Mouse (Mus musculus) ES-E14 (cell line): Measurements from ENCODE around the gene Rpn1. TPM values are rescaled to one million over a fixed set of nuclear protein-coding genes. Genes with fewer than 3 reads are reported as not detected.

Experiments
- DNase-seq: peaks from one replicate; pipeline ENCODE4 v3.0.0-alpha.2; 2013; ENCODE audit warnings: low read depth, low spot score
- H3K27ac ChIP-seq: 2 replicates; pipeline ENCODE4 v1.5.1; 2012; ENCODE audit warnings: low read depth, mild to moderate bottlenecking, low read length, moderate library complexity, mixed read lengths; ENCODE audit not compliant: poor library complexity, insufficient read depth, severe bottlenecking
- H3K36me3 ChIP-seq: 2 replicates; pipeline ENCODE4 v1.6.1; 2012; ENCODE audit warnings: mild to moderate bottlenecking, low read length, moderate library complexity, mixed read lengths; ENCODE audit not compliant: control insufficient read depth, poor library complexity, insufficient read depth, severe bottlenecking
- H3K4me1 ChIP-seq, 2 experiments: fragments of 150-350 bp in 1 of 2; sonication (generic) in 1 of 2; 2 replicates each; pipeline ENCODE4 v1.6.1; 2012; ENCODE audit warnings: low read length in 2 of 2, mild to moderate bottlenecking in 1 of 2, mixed read lengths in 1 of 2; ENCODE audit not compliant: control insufficient read depth in 2 of 2, insufficient read depth in 2 of 2, poor library complexity in 1 of 2
- H3K4me3 ChIP-seq, 2 experiments: fragments of 150-350 bp in 1 of 2; sonication (generic) in 1 of 2; 2 replicates each; pipeline ENCODE4 v1.5.1; 2012; ENCODE audit warnings: low read length in 2 of 2, low read depth in 1 of 2, mild to moderate bottlenecking in 1 of 2, mixed read lengths in 1 of 2; ENCODE audit not compliant: insufficient read depth in 1 of 2, poor library complexity in 1 of 2, severe bottlenecking in 1 of 2
- H3K9ac ChIP-seq: 2 replicates; pipeline ENCODE4 v1.6.1; 2012; ENCODE audit warnings: low read depth, mild to moderate bottlenecking, low read length, mixed read lengths; ENCODE audit not compliant: poor library complexity, insufficient read depth, severe bottlenecking
- H3K9me3 ChIP-seq: fragments of 150-350 bp; sonication (generic); 2 replicates; pipeline ENCODE4 v1.6.1; 2012; ENCODE audit warnings: low read depth, mild to moderate bottlenecking, low read length; ENCODE audit not compliant: control insufficient read depth, insufficient read depth
- CHD2 ChIP-seq: IDR thresholded peaks from 2 replicates; pipeline ENCODE4 v1.6.1; 2014; ENCODE audit warnings: mild to moderate bottlenecking, low read depth, low read length, inconsistent platforms
- HCFC1 ChIP-seq: IDR thresholded peaks from 2 replicates; pipeline ENCODE4 v1.6.1; 2012; ENCODE audit warnings: low read length, inconsistent platforms, borderline replicate concordance; ENCODE audit not compliant: insufficient read depth
- MAFK ChIP-seq: IDR thresholded peaks from 2 replicates; pipeline ENCODE4 v1.6.1; 2014; ENCODE audit warnings: mild to moderate bottlenecking, low read depth, low read length, inconsistent platforms; ENCODE audit not compliant: insufficient read depth
- ZC3H11A ChIP-seq: IDR thresholded peaks from 2 replicates; pipeline ENCODE4 v1.6.1; 2012; ENCODE audit warnings: low read depth, mild to moderate bottlenecking, inconsistent platforms, low read length, borderline replicate concordance
- ZNF384 ChIP-seq: IDR thresholded peaks from 2 replicates; pipeline ENCODE4 v1.6.1; 2012; ENCODE audit warnings: low read depth, low read length, inconsistent platforms
- in situ Hi-C, 2 experiments: fragments of 600-800 bp; cut with MboI; formaldehyde crosslinking; loops; one replicate each; pipeline ENCODE4 v1.15.1; 2025; ENCODE audit warnings: low sequenced_read_pairs in 2 of 2, inconsistent platforms in 1 of 2; ENCODE audit not compliant: unreplicated experiment in 2 of 2
- total RNA-seq: library from RNA; depleted of rRNA; stranded (reverse); fragments of 300-350 nt; gene quantifications from 2 replicates; pipeline ENCODE4 v1.2.3, GENCODE M21; 2012

Gene Rpn1
- total RNA-seq, 1 experiment: 376 TPM

GRCm38 (mm10) chr6:88054081-88054835 is 30.0 kb upstream of the Rpn1 start:
- in situ Hi-C loops: no loop called here
- no peaks in the 10 kb centered on the region for H3K36me3 ChIP-seq

GRCm38 (mm10) chr6:88055663-88056062 is 28.6 kb upstream of the Rpn1 start:
- H3K9me3 ChIP-seq: no peaks in the 10 kb centered on the region
- TF ChIP-seq ZNF384 (no peak), ZC3H11A (no peak), MAFK (no peak), HCFC1 (no peak), CHD2 (no peak)
- no peak overlapping the region for H3K9ac ChIP-seq
- H3K36me3 ChIP-seq: no peaks in the 10 kb centered on the region
- in situ Hi-C loops: no loop called here
- DNase-seq: no peak
- H3K27ac ChIP-seq: no peak overlapping the region
- H3K4me1 ChIP-seq: peaks cover 0 to 3% of the 10 kb centered on the region in 2 experiments; a peak in 1 of 4 replicates
- no peak overlapping the region for H3K4me3 ChIP-seq

More at GRCm38 (mm10) chr6:88054081-88054835, 30.0 kb upstream of the Rpn1 start:
- DNase-seq: no peak
- H3K9me3 ChIP-seq: no peaks in the 10 kb centered on the region
- H3K4me1 ChIP-seq: no peaks in the 10 kb centered on the region
- no peak overlapping the region for H3K4me3 ChIP-seq
- no peak overlapping the region for H3K9ac ChIP-seq
- TF ChIP-seq ZNF384: no peak
- TF ChIP-seq HCFC1: no peak
- no peak for TF ChIP-seq MAFK
- no peak for TF ChIP-seq ZC3H11A
- TF ChIP-seq CHD2: no peak
- H3K27ac ChIP-seq: no peak overlapping the region

DNA sequence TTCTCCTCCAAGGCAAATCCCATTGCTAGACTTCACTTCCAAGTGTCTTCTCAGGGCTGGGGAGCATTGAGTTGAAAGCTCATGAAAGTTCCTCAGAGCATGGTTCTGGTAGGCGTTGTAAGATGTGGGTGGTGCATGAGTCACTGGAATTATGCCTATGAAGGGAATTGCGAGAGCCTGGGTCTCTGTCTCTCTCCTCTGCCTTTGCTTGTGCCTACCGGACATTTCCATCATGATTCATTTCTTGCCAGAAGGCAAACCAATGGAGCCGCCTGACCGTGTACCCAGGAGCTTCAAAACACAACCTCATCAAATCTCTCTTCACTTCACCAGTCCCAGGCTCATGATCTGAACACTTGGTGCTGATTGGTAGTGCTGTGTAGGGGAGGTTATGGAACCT is 27.4 kb upstream of the Rpn1 start:
- H3K9me3 ChIP-seq: no peaks in the 10 kb centered on the region
- no peak overlapping the region for H3K27ac ChIP-seq
- no peak overlapping the region for H3K4me3 ChIP-seq
- in situ Hi-C loops: no loop called here
- peaks cover 0 to 3% of the 10 kb centered on the region in 2 experiments; a peak in 1 of 4 replicates for H3K4me1 ChIP-seq
- DNase-seq: no peak
- no peaks in the 10 kb centered on the region for H3K36me3 ChIP-seq
- TF ChIP-seq CHD2 (no peak), MAFK (no peak), ZC3H11A (no peak), ZNF384 (no peak)
- H3K9ac ChIP-seq: no peak overlapping the region

GRCm38 (mm10) chr6:88059903-88060302 is 24.4 kb upstream of the Rpn1 start:
- TF ChIP-seq HCFC1 (no peak), MAFK (no peak), ZNF384 (no peak), CHD2 (no peak), ZC3H11A (no peak)
- peak overlapping the region; percentile 52 to 56 for H3K4me3 ChIP-seq
- in situ Hi-C loops: no loop called here
- H3K9ac ChIP-seq: peak overlapping the region; percentile 75
- DNase-seq: peak; percentile 54
- peaks cover 0 to 4% of the 10 kb centered on the region in 2 experiments; a peak in 3 of 4 replicates for H3K4me1 ChIP-seq
- H3K27ac ChIP-seq: peak overlapping the region; percentile 83
- no peaks in the 10 kb centered on the region for H3K9me3 ChIP-seq
- H3K36me3 ChIP-seq: no peaks in the 10 kb centered on the region
